Mouse (Mus musculus) thymus, adult 2 months (tissue): ENCODE data around the gene Tpd52l2. TPM values are rescaled to one million over a fixed set of nuclear protein-coding genes. Genes with fewer than 3 reads are reported as not detected.

ENCODE experiments used
- DNase-seq: peaks from one replicate; pipeline ENCODE4 v3.0.0; 2021
- H3K27ac ChIP-seq: fragments of 200-500 bp; 2 replicates; pipeline ENCODE4 v1.5.1; 2012; ENCODE audit warnings: low read length, control low read depth; ENCODE audit not compliant: control insufficient read depth, insufficient read depth
- H3K27me3 ChIP-seq: fragments of 200-500 bp; 2 replicates; pipeline ENCODE4 v1.6.1; 2012; ENCODE audit warnings: mild to moderate bottlenecking, low read length, moderate library complexity, mixed read lengths; ENCODE audit not compliant: control insufficient read depth, insufficient read depth
- H3K36me3 ChIP-seq: fragments of 200-500 bp; 2 replicates; pipeline ENCODE4 v1.6.1; 2012; ENCODE audit warnings: mild to moderate bottlenecking, low read length, moderate library complexity; ENCODE audit not compliant: control insufficient read depth, insufficient read depth
- H3K4me1 ChIP-seq: fragments of 200-500 bp; replicated peaks from 2 replicates; pipeline ENCODE4 v1.6.1; 2012; ENCODE audit warnings: low read length; ENCODE audit not compliant: control insufficient read depth, insufficient read depth
- H3K4me3 ChIP-seq: fragments of 200-500 bp; 2 replicates; pipeline ENCODE4 v1.5.1; 2012; ENCODE audit warnings: mild to moderate bottlenecking, low read length, control low read depth, moderate library complexity; ENCODE audit not compliant: control insufficient read depth, insufficient read depth
- CTCF ChIP-seq: fragments of 200-500 bp; IDR thresholded peaks from 2 replicates; pipeline ENCODE4 v1.5.1; 2012; ENCODE audit warnings: mild to moderate bottlenecking, control low read depth, low read length, moderate library complexity, borderline replicate concordance; ENCODE audit not compliant: control insufficient read depth, poor library complexity, insufficient read depth; ENCODE audit errors: extremely low read depth
- POLR2A ChIP-seq: fragments of 200-500 bp; IDR thresholded peaks from 2 replicates; pipeline ENCODE4 v1.6.1; 2012; ENCODE audit warnings: mild to moderate bottlenecking, low read length, control low read depth, moderate library complexity; ENCODE audit not compliant: control insufficient read depth, poor library complexity, insufficient read depth; ENCODE audit errors: extremely low read depth
- WGBS: fragments of 180-500 bp; shearing (Covaris S2); methylation state at CpG from one replicate; pipeline ENCODE4 v1.1.7; 2018; 5-methylcytosine and 5-hydroxymethylcytosine counted together
- polyA plus RNA-seq: library from polyadenylated mRNA; depleted of rRNA; stranded (reverse); fragments of >200 nt; gene quantifications from 2 replicates; pipeline ENCODE4 v1.2.3, GENCODE M21; 2012; rRNA removed

Tpd52l2 gene
- 54.2 and 54.7 TPM in 2 replicates for polyA plus RNA-seq

DNA sequence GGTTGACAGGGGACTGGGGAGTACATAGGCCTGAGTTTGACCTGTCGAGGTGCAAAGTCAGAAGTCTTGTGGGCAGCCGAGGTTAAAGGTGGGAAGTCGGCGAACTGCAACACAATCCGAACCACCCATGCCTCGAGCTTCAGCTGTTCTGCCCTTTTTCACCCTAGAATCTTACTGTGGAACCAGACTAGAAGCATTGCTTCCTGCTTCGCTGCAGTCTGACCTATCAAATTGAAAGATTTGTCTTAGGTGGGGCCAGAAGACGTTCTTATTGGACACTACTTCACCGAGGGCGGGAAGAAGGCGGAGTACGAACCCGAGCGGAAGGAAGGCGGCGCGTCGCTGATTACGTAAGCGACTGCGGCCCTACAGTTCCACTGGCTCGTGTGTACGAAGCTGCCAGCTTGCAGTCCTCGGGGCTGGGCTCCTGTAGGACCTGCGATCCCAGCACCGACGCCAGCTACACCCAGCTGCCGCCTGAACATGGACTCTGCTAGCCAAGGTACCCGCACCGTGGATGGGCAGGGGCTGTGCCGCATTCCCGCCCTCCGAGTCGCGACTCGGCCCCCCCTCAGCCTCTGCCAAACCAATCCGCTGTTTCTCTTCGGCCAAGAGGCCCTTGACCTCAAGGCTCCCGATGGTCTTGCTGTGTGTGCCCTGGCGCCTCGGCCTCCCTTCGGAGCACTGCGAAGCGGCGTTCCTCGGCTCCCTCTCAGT lies at the start of gene Tpd52l2:
TSS of gene Tpd52l2 (plus strand) at position 312 of the 717 bp plus-strand sequence.
- Histone ChIP-seq H3K27me3 (no peaks in the 10 kb centered on the region), H3K36me3 (peaks cover 17% of the 10 kb centered on the region), H3K27ac (peak within 1 kb of the TSS; percentile 71), H3K4me1 (peaks cover 5% of the 10 kb centered on the region; the same call in 1 of the 2 replicates), H3K4me3 (peak within 1 kb of the TSS; percentile 61)
- DNase-seq = peak; percentile 88
- TF ChIP-seq POLR2A (0 out of 2 replicates have a peak, but pooled peaks have one; percentile 51), CTCF (0 out of 2 replicates have a peak, but pooled peaks have one; percentile 15)
- under 1% methylated on average over 46 of the region's 46 CpGs for WGBS

DNA sequence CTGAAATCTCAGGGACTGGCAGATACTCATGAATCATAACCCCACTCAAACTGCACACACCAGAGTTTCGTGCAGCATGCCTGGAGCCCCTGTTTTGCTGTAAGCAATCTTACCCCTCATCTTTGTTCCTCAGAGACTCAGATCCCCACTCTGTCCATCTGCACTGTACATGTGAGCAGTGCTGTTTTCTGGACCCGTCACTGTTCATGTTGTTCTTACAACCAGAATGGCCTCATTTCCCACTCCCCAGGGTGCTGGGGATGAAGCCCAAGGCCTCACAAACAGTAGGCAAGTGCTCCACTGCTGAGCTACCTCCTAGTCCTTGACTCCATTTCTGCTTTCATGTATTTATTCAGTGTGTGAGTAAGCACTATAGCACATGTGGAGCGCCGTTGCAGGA lies 44.8 kb upstream of the Tpd52l2 start:
- TF ChIP-seq CTCF = no peak
- TF ChIP-seq POLR2A = no peak
- no peak overlapping the region for H3K4me3 ChIP-seq
- H3K4me1 ChIP-seq = no peaks in the 10 kb centered on the region
- DNase-seq = no peak
- H3K36me3 ChIP-seq = no peaks in the 10 kb centered on the region
- H3K27me3 ChIP-seq = no peaks in the 10 kb centered on the region; the same call in 1 of the 2 replicates
- no peak overlapping the region for H3K27ac ChIP-seq
- 91% methylated on average over 4 of the region's 4 CpGs for WGBS

GRCm38 (mm10) chr2:181453274-181453673 lies 43.7 kb upstream of the Tpd52l2 start:
- Histone ChIP-seq H3K36me3 (no peaks in the 10 kb centered on the region), H3K27ac (no peak overlapping the region), H3K4me3 (no peak overlapping the region), H3K4me1 (no peaks in the 10 kb centered on the region), H3K27me3 (no peaks in the 10 kb centered on the region; the same call in 1 of the 2 replicates)
- TF ChIP-seq CTCF = no peak
- no peak for TF ChIP-seq POLR2A
- peak; percentile 13 for DNase-seq
- WGBS = 95% methylated on average over 1 of the region's 1 CpGs

- peaks cover 11% of the 10 kb centered on the region for H3K4me1 ChIP-seq
- H3K27me3 ChIP-seq = peaks cover 18% of the 10 kb centered on the region
- no peaks in the 10 kb centered on the region for H3K36me3 ChIP-seq
- H3K4me3 ChIP-seq = no peak overlapping the region
- no peak for TF ChIP-seq CTCF
- no peak for TF ChIP-seq POLR2A
- no peak for DNase-seq
- 83% methylated on average over 2 of the region's 2 CpGs for WGBS
- no peak overlapping the region for H3K27ac ChIP-seq
These were observed 41.0 kb upstream of the Tpd52l2 start for GRCm38 (mm10) chr2:181455899-181456298.

GRCm38 (mm10) chr2:181457831-181458230 lies 39.1 kb upstream of the Tpd52l2 start:
- Histone ChIP-seq H3K27me3 (peaks cover 22% of the 10 kb centered on the region), H3K4me3 (no peak overlapping the region), H3K27ac (no peak overlapping the region), H3K4me1 (peaks cover 11% of the 10 kb centered on the region), H3K36me3 (no peaks in the 10 kb centered on the region)
- 12% methylated on average over 15 of the region's 15 CpGs for WGBS
- TF ChIP-seq POLR2A (no peak), CTCF (no peak)
- no peak for DNase-seq

DNA sequence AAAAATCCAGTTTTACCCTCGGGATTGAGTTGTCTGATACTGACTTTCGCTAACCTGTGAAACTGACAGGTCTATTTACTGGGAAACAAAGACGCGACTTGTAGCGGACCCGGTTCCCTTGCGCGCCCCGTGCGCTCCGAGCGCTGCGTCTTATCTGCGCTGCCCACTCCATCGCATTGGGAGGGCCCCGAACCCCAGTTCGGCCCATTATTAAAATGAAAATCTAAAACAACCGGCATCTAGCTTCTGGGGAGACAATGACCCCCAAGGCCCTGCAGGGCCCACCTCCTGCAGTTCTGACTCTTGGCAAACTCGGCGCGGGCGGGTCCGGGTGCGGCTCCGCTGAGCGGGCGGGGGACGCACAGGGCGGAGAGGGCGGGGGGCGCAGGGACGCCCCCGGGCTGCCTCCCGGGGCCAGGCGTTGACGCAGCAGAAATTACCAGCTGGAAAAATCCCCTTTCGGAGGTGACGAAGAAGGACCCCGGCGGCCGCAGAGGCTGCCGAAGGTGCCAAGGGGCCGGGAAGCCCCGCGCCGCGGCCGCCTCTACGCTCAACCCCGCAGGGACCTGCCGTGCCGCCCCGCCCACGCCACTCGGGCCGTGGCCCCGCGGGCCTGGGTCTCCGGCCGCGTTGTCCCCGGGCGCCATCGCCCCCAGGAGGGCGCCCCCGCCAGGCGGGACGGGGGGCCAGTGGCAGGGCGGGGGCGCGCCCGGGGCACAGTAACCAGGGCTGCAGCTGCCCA lies 38.4 kb upstream of the Tpd52l2 start:
- Histone ChIP-seq H3K36me3 (no peaks in the 10 kb centered on the region), H3K4me1 (peaks cover 11% of the 10 kb centered on the region), H3K4me3 (peak overlapping the region; percentile 48), H3K27ac (no peak overlapping the region), H3K27me3 (peaks cover 22% of the 10 kb centered on the region)
- peak; percentile 5 for DNase-seq
- WGBS = 2% methylated on average over 70 of the region's 72 CpGs
- TF ChIP-seq CTCF = no peak
- TF ChIP-seq POLR2A = no peak
